Mouse (Mus musculus): ENCODE data around the gene 4931422A03Rik.
"Not testable (repeated sequence)": the region's sequence is repeated elsewhere in the genome, so short reads cannot be mapped to it uniquely, and the experiment has no call there.

The 4931422A03Rik gene

GRCm38 (mm10) chr2:104028139-104028723 lies at the start of gene 4931422A03Rik:
TSS of gene 4931422A03Rik (minus strand) at chr2:104028361.
- no peak for DNase-seq

GRCm38 (mm10) chr2:104069704-104070185 lies 41.6 kb upstream of the 4931422A03Rik start, which contains the start of gene Cd59b:
TSS of gene Cd59b (plus strand) at chr2:104069849.
- DNase-seq: peak; percentile 33 to 49

- DNase-seq: not testable (repeated sequence)
These were observed 40.3 kb upstream of the 4931422A03Rik start, which contains the start of gene Gm10799 for GRCm38 (mm10) chr2:104068450-104068849. TSS of gene Gm10799 (minus strand) at chr2:104068550.

GRCm38 (mm10) chr2:104065526-104065925 lies 37.4 kb upstream of the 4931422A03Rik start, which contains the start of gene Gm10912:
TSS of gene Gm10912 (plus strand) at chr2:104065826.
- DNase-seq: not testable (repeated sequence)

GRCm38 (mm10) chr2:104064152-104064551 lies 36.0 kb upstream of the 4931422A03Rik start:
- DNase-seq: no peak

- DNase-seq: no peak
These were observed 34.5 kb upstream of the 4931422A03Rik start for GRCm38 (mm10) chr2:104062665-104063064.

DNA sequence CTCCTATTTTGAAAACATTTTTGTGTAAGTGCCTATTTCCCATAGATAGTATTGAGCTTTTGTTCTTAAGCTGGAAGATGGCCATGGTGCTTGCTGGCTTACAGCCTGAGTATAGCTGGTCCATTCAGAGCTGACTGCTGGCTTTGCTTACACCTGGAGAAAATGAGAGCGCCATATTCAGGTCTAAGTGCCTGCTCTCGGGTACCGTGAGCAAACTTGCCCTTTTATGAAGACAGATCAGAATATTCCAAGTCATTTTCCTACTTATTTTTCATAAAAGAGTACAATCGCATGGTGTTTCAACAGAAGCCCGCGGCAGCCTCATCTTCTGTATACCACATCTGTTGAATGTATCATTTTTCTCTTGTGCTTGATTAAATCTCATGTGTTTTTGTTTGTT lies 32.8 kb upstream of the 4931422A03Rik start:
- DNase-seq: no peak

- DNase-seq: no peak
These were observed 31.6 kb upstream of the 4931422A03Rik start for GRCm38 (mm10) chr2:104059786-104060185.

DNA sequence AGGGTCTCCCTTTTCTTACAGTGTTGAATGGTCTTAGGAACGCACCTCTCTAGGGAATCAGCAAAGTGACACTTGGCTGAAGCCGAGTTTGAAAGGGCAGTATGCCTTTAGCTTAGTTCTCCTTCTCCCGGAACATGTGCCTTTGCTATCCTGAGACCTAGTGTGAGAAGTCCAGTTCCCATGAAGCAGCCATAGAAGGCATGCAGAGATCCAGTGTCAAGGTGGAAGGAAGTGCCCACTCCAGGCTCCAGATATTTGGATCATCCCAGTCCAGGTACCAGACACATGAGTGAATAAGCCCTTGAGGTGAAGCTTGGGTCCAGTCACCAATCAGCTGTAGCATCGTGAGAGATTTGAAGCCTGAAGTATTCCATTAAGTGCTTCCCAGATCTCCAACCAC lies 30.8 kb upstream of the 4931422A03Rik start:
- DNase-seq: no peak

GRCm38 (mm10) chr2:104058381-104058780 lies 30.2 kb upstream of the 4931422A03Rik start:
- no peak for DNase-seq

GRCm38 (mm10) chr2:104044479-104045080 lies 16.4 kb upstream of the 4931422A03Rik start:
- DNase-seq: no peak

GRCm38 (mm10) chr2:104043624-104044478 lies 15.7 kb upstream of the 4931422A03Rik start:
- no peak for DNase-seq

DNA sequence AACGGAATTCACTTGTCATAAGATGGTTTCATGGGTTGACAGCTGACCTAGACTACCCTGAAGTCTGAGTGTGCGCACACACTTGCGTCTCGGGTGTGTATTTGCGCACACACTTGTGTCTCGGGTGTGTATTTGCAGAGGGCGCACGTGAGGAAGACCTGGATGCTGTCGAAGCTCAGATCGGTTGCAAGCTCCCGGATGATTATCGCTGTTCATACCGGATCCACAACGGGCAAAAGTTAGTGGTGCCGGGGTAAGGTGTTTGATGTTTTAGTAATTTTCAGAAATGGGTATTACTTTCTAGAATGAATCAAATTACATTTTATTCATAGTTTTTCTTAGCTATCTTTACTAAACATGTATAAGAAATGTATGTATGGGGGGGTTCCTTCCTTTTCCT lies 14.6 kb upstream of the 4931422A03Rik start:
- no peak for DNase-seq

DNA sequence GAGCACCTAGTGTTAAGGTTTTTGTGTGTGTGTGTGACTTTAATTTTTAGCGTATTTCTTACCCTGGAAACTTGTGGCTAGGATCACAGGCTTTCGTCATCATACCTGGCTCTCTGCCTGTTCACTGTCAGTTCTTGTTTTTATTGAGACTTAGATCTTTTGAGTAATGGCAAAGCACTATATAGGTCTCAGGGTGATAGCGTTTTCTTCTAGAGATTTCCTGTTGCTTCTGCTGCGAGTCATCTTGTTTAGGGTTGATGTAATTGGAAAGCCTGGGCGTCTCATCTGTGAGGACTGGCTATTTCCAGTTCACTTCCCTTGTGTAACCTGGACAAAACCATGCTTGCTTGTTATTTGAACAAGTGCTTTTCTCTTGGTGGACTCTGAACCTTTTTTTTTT lies 13.5 kb upstream of the 4931422A03Rik start:
- DNase-seq: no peak

- DNase-seq: no peak
These were observed 10.1 kb upstream of the 4931422A03Rik start for GRCm38 (mm10) chr2:104038236-104038635.

- no peak for DNase-seq
These were observed 8.2 kb upstream of the 4931422A03Rik start for GRCm38 (mm10) chr2:104036316-104036715.

- no peak for DNase-seq
These were observed 7.4 kb upstream of the 4931422A03Rik start for GRCm38 (mm10) chr2:104035595-104035994.

- DNase-seq: peak; percentile 21 to 31
These were observed 6.8 kb upstream of the 4931422A03Rik start for GRCm38 (mm10) chr2:104034832-104035472.

DNA sequence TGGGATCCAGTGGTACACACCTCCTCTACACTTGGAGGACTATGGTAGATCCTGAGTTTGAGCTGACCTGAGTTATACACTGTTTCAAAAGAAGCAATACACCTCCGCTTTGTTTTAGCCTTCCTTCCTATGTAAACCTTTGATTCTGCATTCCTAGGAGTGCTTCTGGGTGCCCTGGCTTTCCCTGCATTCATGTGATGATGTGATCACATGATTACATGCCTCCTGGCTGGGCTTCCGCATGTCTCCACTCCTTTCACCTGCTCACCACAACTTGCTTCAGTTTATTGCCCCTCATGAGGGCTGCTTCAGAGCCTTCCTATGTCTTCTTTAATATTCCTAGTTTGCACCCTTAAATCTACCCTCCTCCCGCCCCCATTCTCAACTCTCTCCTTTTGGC lies 3.9 kb upstream of the 4931422A03Rik start:
- no peak for DNase-seq

DNA sequence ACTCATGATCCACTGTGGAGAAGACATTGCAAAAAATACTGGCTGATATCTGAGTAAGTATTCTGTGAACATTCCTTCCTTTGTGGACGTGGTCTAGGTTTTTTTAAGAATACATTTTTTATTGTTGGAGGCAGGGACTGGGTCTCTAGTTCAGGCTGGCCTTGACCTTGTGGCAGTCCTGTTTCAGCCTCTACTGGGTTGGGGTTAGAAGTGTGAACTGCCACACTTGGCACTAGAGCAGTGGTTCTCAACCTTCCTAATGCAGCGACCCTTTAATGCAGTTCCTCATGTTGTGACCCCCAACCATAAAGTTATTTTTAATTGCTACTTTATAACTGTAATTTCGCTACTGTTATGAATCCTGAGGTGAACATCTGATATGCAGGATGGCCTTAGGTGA lies 2.2 kb upstream of the 4931422A03Rik start:
- no peak for DNase-seq

DNA sequence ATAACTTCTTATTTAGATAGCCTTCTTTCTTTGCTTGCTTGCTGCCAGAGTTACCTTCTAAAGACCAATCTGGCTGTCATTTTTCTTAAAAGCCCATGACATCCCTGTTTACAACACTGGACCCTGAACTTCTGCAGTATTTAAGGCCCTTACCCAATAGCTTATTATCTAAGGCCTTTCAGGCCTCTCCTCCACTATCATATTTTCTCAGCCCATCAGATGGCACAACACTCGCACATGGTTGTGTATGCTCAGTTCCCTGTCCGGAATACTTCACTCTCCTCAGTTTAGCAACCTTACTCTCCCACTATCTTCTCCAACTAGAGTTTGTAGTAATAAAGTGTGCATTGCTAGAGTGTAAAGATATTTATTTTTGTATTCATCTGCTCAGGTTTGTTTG lies 913 bp upstream of the 4931422A03Rik start:
- no peak for DNase-seq

DNA sequence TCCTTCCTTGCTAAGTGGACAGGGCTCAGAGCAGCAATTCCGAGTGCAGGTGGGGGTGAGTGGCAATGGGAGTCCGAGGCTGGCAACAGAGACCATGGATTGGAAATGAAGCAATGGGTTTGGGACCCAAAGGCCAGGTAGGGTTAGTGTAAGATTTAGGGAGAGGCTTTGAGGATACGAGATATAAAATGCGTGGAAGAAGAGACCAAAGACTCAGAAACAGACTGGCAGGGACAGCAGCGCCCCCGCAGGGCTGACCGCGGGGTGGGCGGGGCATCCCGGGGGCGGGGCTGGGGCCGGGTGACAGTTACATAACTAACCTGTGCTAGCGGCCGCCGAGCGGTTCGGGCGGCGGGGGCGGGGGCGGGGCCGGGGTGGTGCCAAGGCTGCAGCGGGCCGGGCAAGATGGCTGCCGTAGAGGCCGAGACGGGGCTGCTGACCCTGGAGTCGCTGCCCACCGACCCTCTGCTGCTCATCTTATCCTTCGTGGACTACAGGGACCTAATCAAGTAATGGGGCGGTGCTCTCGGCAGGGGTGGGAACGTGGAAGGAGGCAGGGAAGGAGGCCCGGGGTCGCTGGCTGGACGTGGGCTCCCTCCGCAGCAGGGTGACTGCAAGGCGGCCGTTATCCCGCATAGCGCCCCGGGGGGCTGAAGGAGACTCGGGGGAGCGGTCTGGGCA lies 563 bp downstream of the 4931422A03Rik start, which contains the start of gene Fbxo3:
Fbxo3 (plus strand) TSS at position 264 of the 681 bp plus-strand sequence.
- DNase-seq: peak; percentile 90 to 92

Data from thymus, postnatal 36 days (tissue).